Mouse (Mus musculus) naive thymus-derived CD4-positive, alpha-beta T cell, adult 5 months (primary cell): ENCODE data around the gene Vmn1r168. TPM values are rescaled to one million over a fixed set of nuclear protein-coding genes. Genes with fewer than 3 reads are reported as not detected.

Source experiments
- polyA plus RNA-seq: library from polyadenylated mRNA; unstranded; fragments of 100-300 nt; shearing (Covaris generic); gene quantifications from one replicate; pipeline ENCODE4 v1.2.1, GENCODE M21; 2017

Gene Vmn1r168
- 0.07 TPM for polyA plus RNA-seq

DNA sequence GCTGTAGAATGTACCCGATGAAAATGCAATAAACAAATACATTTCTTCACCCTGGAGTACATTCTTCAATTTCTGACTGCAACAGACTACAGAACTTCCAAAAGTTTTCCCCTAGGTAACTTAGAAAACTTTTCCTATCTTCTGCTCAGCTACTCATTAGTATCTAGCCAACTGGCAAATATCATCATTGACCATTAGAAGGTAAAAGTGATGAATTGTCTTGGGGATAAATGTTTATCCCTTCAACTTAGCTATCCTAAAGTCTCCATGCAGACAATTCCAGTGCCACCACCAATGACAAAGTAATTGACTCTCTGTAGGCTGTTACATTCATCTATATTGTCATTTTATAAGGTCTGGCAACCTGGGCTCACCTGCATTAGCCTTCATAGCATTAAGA is at the start of gene Vmn1r168:
TSS of gene Vmn1r168 (plus strand) at position 301 of the 400 bp plus-strand sequence.

DNA sequence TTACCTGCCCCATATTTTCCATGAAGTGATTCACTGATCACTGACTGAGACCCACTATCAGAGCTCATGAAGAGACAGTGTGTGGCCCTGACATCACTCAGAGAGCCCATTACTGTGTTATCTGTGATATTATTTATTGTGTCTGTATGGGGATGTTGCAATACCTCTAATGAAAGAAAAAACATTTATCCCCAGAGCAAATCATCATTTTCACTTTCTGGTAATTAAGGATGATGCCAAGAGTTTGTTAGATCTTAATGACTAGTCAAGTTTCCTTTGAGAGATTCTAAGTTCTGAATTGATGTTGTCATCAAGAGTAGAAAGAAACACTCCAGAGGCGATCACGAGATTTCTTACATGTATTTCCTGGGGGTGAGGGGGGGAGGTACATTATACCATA is 32.4 kb upstream of the Vmn1r168 start, which contains the start of gene Vmn1r167:
TSS of gene Vmn1r167 (minus strand) at position 101 of the 400 bp plus-strand sequence.

DNA sequence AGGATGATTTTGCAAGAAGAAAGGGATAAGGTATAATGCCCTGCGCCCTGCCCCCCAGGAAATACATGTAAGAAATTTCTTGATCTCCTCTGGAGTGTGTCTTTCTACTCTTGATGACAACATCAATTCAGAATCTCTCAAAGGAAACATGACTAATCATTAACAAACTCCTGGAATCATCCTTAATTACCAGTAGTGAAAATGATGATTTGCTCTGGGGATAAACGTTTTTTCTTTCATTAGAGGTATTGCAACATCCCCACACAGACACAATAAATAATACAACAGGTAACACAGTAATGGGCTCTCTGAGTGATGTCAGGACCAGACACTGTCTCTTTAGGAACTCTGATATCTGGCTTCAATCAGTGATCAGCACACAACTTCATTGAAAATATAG is 35.7 kb downstream of the Vmn1r168 start, which contains the start of gene Vmn1r169:
TSS of gene Vmn1r169 (plus strand) at position 301 of the 400 bp plus-strand sequence.

Other genes starting within 250 kb of the Vmn1r168 start
- gene Nlrp4e, start 238.5 kb upstream of the Vmn1r168 start, polyA plus RNA-seq, result 0.15 TPM
- not detected for gene Nlrp5, start 153.8 kb upstream of the Vmn1r168 start, polyA plus RNA-seq
- not detected for gene Vmn1r167, start 32.5 kb upstream of the Vmn1r168 start, polyA plus RNA-seq
- gene Vmn1r169, start 35.8 kb downstream of the Vmn1r168 start, polyA plus RNA-seq, result not detected
- not detected for gene Vmn1r170, start 66.4 kb downstream of the Vmn1r168 start, polyA plus RNA-seq
- not detected for gene Vmn1r171, start 91.0 kb downstream of the Vmn1r168 start, polyA plus RNA-seq
- not detected for gene Vmn1r172, start 118.6 kb downstream of the Vmn1r168 start, polyA plus RNA-seq
- gene Vmn1r173, start 161.0 kb downstream of the Vmn1r168 start, polyA plus RNA-seq, result not detected
- 0.05 TPM for gene Vmn1r174, start 212.5 kb downstream of the Vmn1r168 start, polyA plus RNA-seq